Mouse (Mus musculus) liver, adult 2 months (tissue): Measurements from ENCODE around the gene Sorl1. TPM values are rescaled to one million over a fixed set of nuclear protein-coding genes. Genes with fewer than 3 reads are reported as not detected.

Source experiments
- DNase-seq: peaks from one replicate; pipeline ENCODE4 v3.0.0-alpha.2; 2011; ENCODE audit warnings: low read depth, low spot score; ENCODE audit errors: extremely low read depth
- H3K27ac ChIP-seq: fragments of 200-500 bp; replicated peaks from 2 replicates; pipeline ENCODE4 v1.5.1; 2012; ENCODE audit warnings: low read depth, mild to moderate bottlenecking, control low read depth, inconsistent platforms, low read length; ENCODE audit not compliant: insufficient read depth
- H3K27me3 ChIP-seq: fragments of 200-500 bp; 2 replicates; pipeline ENCODE4 v1.6.1; 2012; ENCODE audit warnings: mild to moderate bottlenecking, moderate library complexity, low read length, inconsistent platforms; ENCODE audit not compliant: control insufficient read depth, insufficient read depth
- H3K36me3 ChIP-seq: fragments of 200-500 bp; 2 replicates; pipeline ENCODE4 v1.6.1; 2012; ENCODE audit warnings: low read length, inconsistent platforms; ENCODE audit not compliant: control insufficient read depth, insufficient read depth
- H3K4me1 ChIP-seq: fragments of 200-500 bp; 2 replicates; pipeline ENCODE4 v1.6.1; 2011; ENCODE audit warnings: low read length; ENCODE audit not compliant: control insufficient read depth, insufficient read depth
- H3K4me3 ChIP-seq: fragments of 200-500 bp; 2 replicates; pipeline ENCODE4 v1.5.1; 2011; ENCODE audit warnings: low read depth, mild to moderate bottlenecking, control low read depth, low read length, moderate library complexity; ENCODE audit not compliant: insufficient read depth
- H3K79me2 ChIP-seq: fragments of 200-500 bp; 2 replicates; pipeline ENCODE4 v1.6.1; 2012; ENCODE audit warnings: inconsistent platforms, mild to moderate bottlenecking, low read length, moderate library complexity; ENCODE audit not compliant: control insufficient read depth, insufficient read depth
- H3K9ac ChIP-seq: fragments of 200-500 bp; 2 replicates; pipeline ENCODE4 v1.6.1; 2012; ENCODE audit warnings: low read depth, mild to moderate bottlenecking, control low read depth, inconsistent platforms, low read length
- CTCF ChIP-seq: fragments of 200-500 bp; IDR thresholded peaks from 2 replicates; pipeline ENCODE4 v1.5.1; 2011; ENCODE audit warnings: low read depth, low read length, control low read depth
- POLR2A ChIP-seq: fragments of 200-500 bp; IDR thresholded peaks from 2 replicates; pipeline ENCODE4 v1.6.1; 2011; ENCODE audit warnings: low read length, control low read depth; ENCODE audit not compliant: insufficient read depth; ENCODE audit errors: extremely low read depth
- WGBS: fragments of 180-500 bp; shearing (Covaris S2); methylation state at CpG from one replicate; pipeline ENCODE4 v1.1.7; 2018; 5-methylcytosine and 5-hydroxymethylcytosine counted together
- polyA plus RNA-seq: library from polyadenylated mRNA; depleted of rRNA; stranded (reverse); fragments of >200 nt; gene quantifications from 2 replicates; pipeline ENCODE4 v1.2.3, GENCODE M21; 2012
- total RNA-seq: library from RNA; depleted of rRNA; stranded (reverse); fragments of >200 nt; gene quantifications from 2 replicates; pipeline ENCODE4 v1.2.3, GENCODE M21; 2014

Gene Sorl1
- total and polyA plus RNA-seq, 2 experiments: 1.4 to 2.3 TPM

GRCm38 (mm10) chr9:41984306-41984705 is 139.8 kb downstream of the Sorl1 start:
- TF ChIP-seq CTCF (no peak), POLR2A (no peak)
- DNase-seq: no peak
- no peak overlapping the region for H3K4me3 ChIP-seq
- WGBS: 95% methylated on average over 11 of the region's 11 CpGs
- no peaks in the 10 kb centered on the region for H3K36me3 ChIP-seq
- H3K4me1 ChIP-seq: no peaks in the 10 kb centered on the region
- H3K27ac ChIP-seq: no peak overlapping the region
- no peaks in the 10 kb centered on the region for H3K27me3 ChIP-seq
- H3K79me2 ChIP-seq: no peaks in the 10 kb centered on the region
- no peak overlapping the region for H3K9ac ChIP-seq

GRCm38 (mm10) chr9:41983286-41983685 is 140.8 kb downstream of the Sorl1 start:
- DNase-seq: no peak
- no peaks in the 10 kb centered on the region for H3K4me1 ChIP-seq
- H3K27ac ChIP-seq: no peak overlapping the region
- no peak overlapping the region for H3K9ac ChIP-seq
- TF ChIP-seq CTCF (no peak), POLR2A (no peak)
- no peaks in the 10 kb centered on the region for H3K36me3 ChIP-seq
- H3K4me3 ChIP-seq: no peak overlapping the region
- H3K79me2 ChIP-seq: no peaks in the 10 kb centered on the region
- H3K27me3 ChIP-seq: no peaks in the 10 kb centered on the region
- 56% methylated on average over 3 of the region's 3 CpGs for WGBS

GRCm38 (mm10) chr9:41982760-41983159 is 141.3 kb downstream of the Sorl1 start:
- no peak for TF ChIP-seq POLR2A
- no peak for TF ChIP-seq CTCF
- WGBS: 89% methylated on average over 2 of the region's 2 CpGs
- Histone ChIP-seq H3K27me3 (no peaks in the 10 kb centered on the region), H3K36me3 (no peaks in the 10 kb centered on the region), H3K79me2 (no peaks in the 10 kb centered on the region), H3K4me3 (no peak overlapping the region), H3K27ac (no peak overlapping the region), H3K9ac (no peak overlapping the region), H3K4me1 (no peaks in the 10 kb centered on the region)
- DNase-seq: no peak

GRCm38 (mm10) chr9:41982023-41982422 is 142.1 kb downstream of the Sorl1 start:
- Histone ChIP-seq H3K27ac (no peak overlapping the region), H3K4me3 (no peak overlapping the region), H3K36me3 (no peaks in the 10 kb centered on the region), H3K9ac (no peak overlapping the region), H3K27me3 (no peaks in the 10 kb centered on the region), H3K79me2 (no peaks in the 10 kb centered on the region), H3K4me1 (no peaks in the 10 kb centered on the region)
- no peak for TF ChIP-seq POLR2A
- no peak for TF ChIP-seq CTCF
- DNase-seq: no peak
- WGBS: 94% methylated on average over 9 of the region's 9 CpGs

- no peak overlapping the region for H3K4me3 ChIP-seq
- no peaks in the 10 kb centered on the region for H3K27me3 ChIP-seq
- no peak for DNase-seq
- no peak overlapping the region for H3K9ac ChIP-seq
- no peak overlapping the region for H3K27ac ChIP-seq
- no peaks in the 10 kb centered on the region for H3K79me2 ChIP-seq
- no peaks in the 10 kb centered on the region for H3K36me3 ChIP-seq
- TF ChIP-seq CTCF: no peak
- TF ChIP-seq POLR2A: no peak
- 89% methylated on average over 4 of the region's 4 CpGs for WGBS
- H3K4me1 ChIP-seq: no peaks in the 10 kb centered on the region
These were observed 142.8 kb downstream of the Sorl1 start for GRCm38 (mm10) chr9:41981306-41981705.

GRCm38 (mm10) chr9:41980796-41981195 is 143.3 kb downstream of the Sorl1 start:
- Histone ChIP-seq H3K27ac (no peak overlapping the region), H3K27me3 (no peaks in the 10 kb centered on the region), H3K9ac (no peak overlapping the region), H3K4me3 (no peak overlapping the region), H3K36me3 (no peaks in the 10 kb centered on the region), H3K79me2 (no peaks in the 10 kb centered on the region), H3K4me1 (no peaks in the 10 kb centered on the region)
- WGBS: 96% methylated on average over 5 of the region's 5 CpGs
- no peak for DNase-seq
- TF ChIP-seq POLR2A (no peak), CTCF (no peak)
